Mouse (Mus musculus) mesoderm, embryonic 11.5 days (tissue): Measurements from ENCODE around the gene Paqr3.
A peak's percentile ranks its signal among the peaks of the same experiment; 100 is the strongest.

Experiments
- DNase-seq: peaks from one replicate; pipeline ENCODE4 v3.0.0-alpha.2; 2012; ENCODE audit warnings: low read depth, low spot score

The Paqr3 gene

GRCm38 (mm10) chr5:97111207-97111910, at the start of gene Paqr3:
TSS of gene Paqr3 (minus strand) at chr5:97111596.
- DNase-seq: peak; percentile 94

DNA sequence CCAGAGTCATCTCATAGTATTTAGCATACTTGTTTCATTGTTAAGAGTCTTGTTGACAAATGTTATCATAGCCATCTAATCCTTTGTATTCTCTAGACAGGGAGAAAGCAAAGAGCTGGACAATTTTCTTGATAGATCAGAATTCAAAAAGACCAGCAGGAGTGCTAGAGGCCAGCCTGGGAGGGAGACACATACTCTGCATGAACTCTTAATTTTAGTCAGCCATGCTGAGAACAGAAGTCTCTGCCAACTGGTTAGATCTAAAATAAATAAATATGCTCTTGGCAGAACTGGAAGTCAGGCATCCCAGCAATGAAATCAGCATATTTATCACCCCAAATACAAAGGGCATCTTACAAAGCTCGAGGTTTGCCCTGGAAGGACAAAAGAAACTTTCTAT, 43.3 kb upstream of the Paqr3 start:
- peak; percentile 4 for DNase-seq

DNA sequence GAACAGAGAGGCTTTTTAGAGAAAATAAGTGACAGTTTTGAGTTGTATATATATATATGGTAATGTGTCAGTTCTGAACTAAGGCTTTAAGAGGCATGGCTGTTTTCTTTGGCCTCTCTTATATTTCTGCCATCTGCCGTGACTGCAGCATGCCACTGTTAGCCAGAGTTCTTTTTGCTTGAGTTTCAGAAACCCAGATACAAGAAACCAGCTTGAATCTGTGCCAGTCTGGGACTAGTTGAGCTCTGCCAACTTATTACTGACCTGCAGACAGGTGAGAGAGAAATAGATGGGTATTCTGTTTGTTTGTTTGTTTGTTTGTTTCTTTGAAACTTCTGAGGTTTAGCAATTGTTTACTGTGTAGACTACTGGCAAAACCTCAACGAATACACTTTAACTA, 23.9 kb upstream of the Paqr3 start:
- no peak for DNase-seq

- DNase-seq: no peak
Observed at GRCm38 (mm10) chr5:97129589-97129988, 18.2 kb upstream of the Paqr3 start.

- DNase-seq: peak; percentile 85
Observed at GRCm38 (mm10) chr5:97128242-97129226, 17.1 kb upstream of the Paqr3 start.

- no peak for DNase-seq
Observed at GRCm38 (mm10) chr5:97127284-97127683, 15.9 kb upstream of the Paqr3 start.

GRCm38 (mm10) chr5:97126005-97126404, 14.6 kb upstream of the Paqr3 start:
- peak; percentile 69 for DNase-seq

GRCm38 (mm10) chr5:97125459-97125970, 14.1 kb upstream of the Paqr3 start:
- no peak for DNase-seq

DNA sequence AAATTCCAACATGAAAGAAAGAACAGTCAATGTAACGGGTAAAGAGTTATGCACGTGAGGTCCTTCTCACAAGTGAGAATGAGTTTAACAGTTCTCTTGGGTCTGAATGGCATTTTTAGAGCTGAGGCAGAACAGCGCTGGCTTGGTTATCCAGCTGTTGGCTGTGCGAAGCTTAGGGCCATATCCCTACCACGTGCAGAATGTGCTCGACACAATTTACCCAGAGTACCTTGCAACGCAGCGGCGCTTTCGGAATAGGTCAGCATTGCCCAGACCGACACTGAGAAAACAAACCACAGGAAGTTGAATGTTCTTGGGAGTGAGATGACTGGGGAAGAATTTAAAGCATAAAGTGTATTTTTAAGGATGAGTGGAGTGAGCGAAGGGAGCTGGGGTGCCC, 13.6 kb upstream of the Paqr3 start:
- DNase-seq: no peak

DNA sequence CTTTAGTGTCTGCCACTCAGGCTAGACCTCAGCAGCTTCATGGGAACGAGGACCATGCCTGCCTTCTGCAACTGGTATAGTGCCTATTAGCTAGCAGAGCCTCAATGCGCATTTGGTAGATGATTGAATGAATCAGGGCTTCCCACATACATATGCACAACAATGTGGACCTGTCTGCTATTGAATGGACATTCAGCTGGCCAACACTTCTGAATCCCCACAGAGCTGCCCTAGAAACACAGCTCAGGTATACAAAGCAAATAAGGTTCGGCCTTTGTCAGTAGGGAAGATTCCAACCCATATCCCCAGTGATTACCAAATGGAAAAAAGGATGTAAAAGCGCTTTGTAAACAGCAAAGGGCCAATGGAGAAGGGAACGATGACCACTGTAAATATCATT, 699 bp downstream of the Paqr3 start:
- DNase-seq: no peak

GRCm38 (mm10) chr5:97110133-97110532, 1.3 kb downstream of the Paqr3 start:
- no peak for DNase-seq

- no peak for DNase-seq
Observed at GRCm38 (mm10) chr5:97108333-97108732, 3.1 kb downstream of the Paqr3 start.

GRCm38 (mm10) chr5:97099954-97100353, 11.4 kb downstream of the Paqr3 start:
- no peak for DNase-seq

DNA sequence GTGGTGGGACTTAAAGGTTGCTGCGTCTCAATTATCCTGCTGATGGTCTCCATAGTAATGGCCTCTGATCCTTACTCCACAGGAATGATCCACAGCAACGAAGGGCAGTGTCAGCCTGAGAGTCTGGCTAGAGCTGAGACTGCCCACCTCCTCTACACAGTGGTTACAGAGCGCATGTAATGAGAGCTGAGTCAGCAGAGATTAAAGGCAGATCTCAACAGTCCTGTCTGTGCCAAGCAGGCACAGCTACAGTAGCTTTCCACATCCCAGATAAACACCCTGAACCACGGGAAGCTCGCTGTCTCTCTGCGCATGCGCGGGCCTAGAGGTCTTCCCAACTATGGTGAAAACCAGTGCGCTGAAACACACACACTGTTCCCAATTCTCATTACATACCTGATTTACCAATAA, 13.8 kb downstream of the Paqr3 start:
- DNase-seq: no peak

- DNase-seq: no peak
Observed at GRCm38 (mm10) chr5:97095335-97095734, 16.1 kb downstream of the Paqr3 start.

GRCm38 (mm10) chr5:97092970-97093369, 18.4 kb downstream of the Paqr3 start:
- no peak for DNase-seq

- no peak for DNase-seq
Observed at GRCm38 (mm10) chr5:97090034-97090784, 21.2 kb downstream of the Paqr3 start.

- DNase-seq: no peak
Observed at GRCm38 (mm10) chr5:97089426-97089825, 22.0 kb downstream of the Paqr3 start.

DNA sequence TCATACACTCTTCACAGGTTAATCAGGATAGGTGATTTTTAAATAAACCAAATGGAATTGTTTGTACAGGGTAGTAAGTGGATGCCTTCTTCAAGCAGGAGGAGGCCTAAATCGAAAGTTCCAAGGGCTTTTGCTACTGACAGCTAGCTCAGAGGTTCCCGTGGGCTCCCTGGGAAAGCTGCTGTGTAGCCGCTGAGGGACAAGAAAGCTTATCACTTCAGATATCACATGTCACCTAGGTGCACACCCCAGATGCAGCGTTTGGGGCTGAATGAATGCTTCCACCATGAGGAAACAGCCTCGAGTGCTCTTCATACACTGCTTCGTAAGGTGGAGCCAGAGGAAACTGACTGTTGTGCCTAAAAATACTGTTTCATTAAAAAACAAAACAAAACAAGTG, 23.2 kb downstream of the Paqr3 start:
- DNase-seq: no peak

GRCm38 (mm10) chr5:97087746-97088145, 23.6 kb downstream of the Paqr3 start:
- no peak for DNase-seq

GRCm38 (mm10) chr5:97087030-97087630, 24.3 kb downstream of the Paqr3 start:
- no peak for DNase-seq
